Mouse (Mus musculus): ENCODE data around the gene Plekhn1. TPM values are rescaled to one million over a fixed set of nuclear protein-coding genes. Genes with fewer than 3 reads are reported as not detected.

The Plekhn1 gene
- polyA plus RNA-seq, 1 experiment from 2014 or later = 28.3 TPM

DNA sequence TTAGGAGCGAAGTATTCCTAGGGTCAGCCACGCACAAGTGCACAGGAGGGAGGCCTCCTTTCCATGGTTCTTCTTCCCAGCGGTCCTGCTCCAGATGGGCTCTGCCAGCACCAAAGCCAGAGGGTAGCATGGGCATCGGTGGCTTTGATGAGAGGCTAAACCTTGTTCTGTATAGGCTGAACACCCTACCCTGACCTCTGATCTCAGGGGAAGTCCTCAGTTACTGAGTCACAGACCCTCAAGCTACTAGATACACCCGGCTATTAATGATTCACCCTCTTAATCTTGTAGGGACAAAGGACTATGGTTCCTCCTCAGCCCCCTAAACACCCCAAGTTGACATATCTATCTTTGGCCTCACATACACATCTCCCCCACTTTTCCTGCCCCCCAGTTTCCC is 40.8 kb downstream of the Plekhn1 start:
- no peak overlapping the region for H3K4me3 ChIP-seq (replicated peaks)
- H3K4me2 ChIP-seq (replicated peaks) = peak overlapping the region; percentile 91
- H3K9ac ChIP-seq (replicated peaks) = peak overlapping the region; percentile 42

DNA sequence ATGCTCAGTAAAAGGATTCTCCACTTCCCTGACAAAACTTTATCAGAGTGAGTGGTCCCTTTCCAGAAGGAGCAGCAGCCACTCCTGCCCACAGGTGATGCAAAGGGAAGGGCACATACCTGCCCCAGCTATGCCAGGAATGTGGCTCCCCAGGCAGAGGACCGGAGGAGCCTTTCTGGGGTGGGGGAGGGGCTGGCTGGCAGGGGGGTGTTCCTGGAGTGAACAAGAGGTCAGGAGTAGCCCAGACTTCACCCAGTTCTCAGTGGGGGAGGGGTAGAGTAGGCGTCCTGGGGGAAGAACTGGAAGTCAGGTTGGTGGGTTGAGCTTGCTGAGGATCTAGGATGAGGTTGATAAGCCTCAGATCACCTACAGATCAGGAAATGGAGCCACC is 41.5 kb downstream of the Plekhn1 start:
- Histone ChIP-seq H3K9ac (replicated peaks) (0 out of 2 replicates have a peak overlapping the region, but pooled peaks have one; percentile 42), H3K27ac (no peak overlapping the region), H3K36me3 (peaks cover 42% of the 10 kb centered on the region), H3K4me1 (replicated peaks) (peaks cover 85% of the 10 kb centered on the region), H3K27me3 (no peaks in the 10 kb centered on the region), H3K4me2 (replicated peaks) (no peak overlapping the region), H3K4me3 (replicated peaks) (no peak overlapping the region), H3K9me3 (no peaks in the 10 kb centered on the region)
- no peak for ATAC-seq
- WGBS = 34% methylated on average over 2 of the region's 2 CpGs

More for the DNA sequence above, 40.8 kb downstream of the Plekhn1 start:
- H3K27ac ChIP-seq = no peak overlapping the region
- WGBS = 74% methylated on average over 5 of the region's 5 CpGs
- peaks cover 78% of the 10 kb centered on the region for H3K4me1 ChIP-seq (replicated peaks)
- peaks cover 42% of the 10 kb centered on the region for H3K36me3 ChIP-seq
- H3K9me3 ChIP-seq = no peaks in the 10 kb centered on the region
- H3K27me3 ChIP-seq = no peaks in the 10 kb centered on the region
- no peak for ATAC-seq

DNA sequence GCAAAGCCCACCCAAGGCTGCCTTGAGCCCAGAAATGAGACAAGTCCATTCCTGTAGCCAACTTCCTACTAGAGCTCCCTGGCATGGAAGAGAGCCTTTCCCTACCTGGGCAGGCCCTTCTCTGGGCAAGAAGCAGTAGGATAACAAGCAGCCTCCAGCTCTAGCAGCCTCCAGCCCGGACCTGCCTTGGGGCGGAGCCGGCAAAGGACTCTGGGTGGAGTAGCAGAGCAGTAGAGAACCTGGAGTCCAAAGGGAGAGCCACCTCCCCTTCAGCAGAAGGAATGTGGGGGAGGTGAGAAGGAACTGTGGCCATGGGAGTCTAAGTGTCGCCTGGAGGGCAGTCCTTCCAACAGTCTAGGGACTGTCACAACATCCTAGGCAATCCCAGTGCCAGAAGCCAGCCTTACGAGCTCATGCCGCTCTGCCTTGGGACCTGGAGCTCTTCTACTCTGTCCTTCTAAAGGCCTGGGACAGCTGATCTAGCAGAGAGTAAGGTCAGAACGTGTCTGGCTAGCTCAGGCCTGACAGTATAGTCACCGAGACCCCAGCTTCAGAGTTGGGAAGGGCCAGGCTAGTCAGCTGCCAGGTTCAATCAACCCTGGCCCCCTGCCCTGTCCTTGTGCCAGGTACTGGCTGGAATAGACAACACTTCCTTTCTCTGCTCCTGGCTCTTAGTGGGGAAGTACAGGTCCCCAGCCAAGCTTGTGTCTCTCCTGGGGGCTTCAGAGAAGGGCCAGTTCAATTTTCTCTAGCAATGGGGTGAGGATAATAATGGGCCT is 42.0 kb downstream of the Plekhn1 start:
- Histone ChIP-seq H3K4me3 (replicated peaks) (no peak overlapping the region), H3K36me3 (peaks cover 42% of the 10 kb centered on the region), H3K27ac (peak overlapping the region; percentile 35; the same call in 1 of the 2 replicates), H3K9me3 (no peaks in the 10 kb centered on the region), H3K4me2 (replicated peaks) (no peak overlapping the region), H3K4me1 (replicated peaks) (peaks cover 91% of the 10 kb centered on the region), H3K27me3 (no peaks in the 10 kb centered on the region), H3K9ac (replicated peaks) (peak overlapping the region; percentile 42; the same call in 1 of the 2 replicates)
- no peak for ATAC-seq
- WGBS = 70% methylated on average over 8 of the region's 8 CpGs

DNA sequence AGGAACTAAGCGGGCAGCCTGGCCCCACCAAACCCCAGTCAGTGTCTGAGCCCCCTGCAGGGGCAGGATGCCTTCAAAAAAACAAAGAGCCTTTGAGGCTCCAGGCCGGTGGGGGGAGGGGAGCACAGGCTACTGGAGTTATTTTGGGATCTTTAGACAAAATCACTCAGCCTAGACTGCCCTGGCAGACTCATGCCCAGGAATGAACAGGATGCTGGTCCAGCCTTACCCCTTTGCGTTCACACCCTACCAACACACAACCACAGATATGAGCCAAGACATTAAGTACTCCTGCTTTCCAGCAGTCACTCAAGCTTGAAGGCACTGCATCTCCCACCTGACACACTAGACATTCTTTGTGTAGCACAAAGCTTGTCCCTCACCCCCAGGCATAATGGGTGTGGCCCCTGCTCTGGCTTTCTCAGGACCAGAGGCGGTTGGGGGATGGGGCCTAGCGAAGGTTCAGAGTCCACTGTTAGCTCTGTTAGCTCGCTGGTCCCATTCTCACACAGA is 45.8 kb downstream of the Plekhn1 start:
- Histone ChIP-seq H3K9me3 (no peaks in the 10 kb centered on the region), H3K4me2 (replicated peaks) (peak overlapping the region; percentile 38), H3K27ac (peak overlapping the region; percentile 89), H3K9ac (replicated peaks) (peak overlapping the region; percentile 30), H3K4me1 (replicated peaks) (peaks cover 98% of the 10 kb centered on the region), H3K27me3 (no peaks in the 10 kb centered on the region), H3K4me3 (replicated peaks) (peak overlapping the region; percentile 12), H3K36me3 (peaks cover 36% of the 10 kb centered on the region)
- peak; percentile 47 for ATAC-seq
- 10% methylated on average over 6 of the region's 6 CpGs for WGBS

DNA sequence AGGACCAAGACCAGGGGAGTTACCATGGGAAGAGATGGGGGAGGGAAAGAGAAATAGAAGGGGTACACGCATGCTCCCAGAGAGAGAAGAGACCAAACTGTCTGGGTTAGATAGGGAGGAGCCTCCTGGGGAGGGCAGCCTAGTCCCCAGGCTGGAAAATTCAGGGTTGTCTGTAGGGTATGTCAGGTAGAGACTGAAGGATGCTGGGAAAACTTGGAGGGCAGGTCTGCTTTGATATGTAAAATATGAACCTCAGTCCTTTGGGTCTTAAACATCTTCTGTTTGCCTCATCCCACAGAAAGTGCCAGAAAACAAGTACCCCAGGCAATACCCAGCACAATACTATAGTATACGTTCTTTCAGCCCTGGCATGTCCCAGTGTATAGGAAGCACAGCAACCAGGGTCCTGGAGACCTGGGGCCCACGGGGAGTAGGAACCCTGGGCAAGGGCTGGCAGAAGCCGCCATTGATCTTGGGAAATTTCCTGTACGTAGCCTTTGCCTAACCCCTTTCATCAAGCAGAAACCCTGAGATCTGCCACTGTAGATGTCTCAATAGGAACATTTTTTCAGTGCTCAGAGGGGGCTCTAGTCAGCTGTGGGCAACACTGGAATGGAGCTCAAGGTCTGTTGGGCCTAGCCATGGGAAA is 46.4 kb downstream of the Plekhn1 start:
- Histone ChIP-seq H3K27me3 (no peaks in the 10 kb centered on the region), H3K9me3 (no peaks in the 10 kb centered on the region), H3K4me1 (replicated peaks) (peaks cover 98% of the 10 kb centered on the region), H3K27ac (peak overlapping the region; percentile 89), H3K4me3 (replicated peaks) (peak overlapping the region; percentile 12; the same call in 1 of the 2 replicates), H3K4me2 (replicated peaks) (peak overlapping the region; percentile 38), H3K36me3 (peaks cover 33% of the 10 kb centered on the region), H3K9ac (replicated peaks) (peak overlapping the region; percentile 30; the same call in 1 of the 2 replicates)
- 30% methylated on average over 5 of the region's 5 CpGs for WGBS
- ATAC-seq = peak; percentile 0; the same call in 1 of the 2 replicates

DNA sequence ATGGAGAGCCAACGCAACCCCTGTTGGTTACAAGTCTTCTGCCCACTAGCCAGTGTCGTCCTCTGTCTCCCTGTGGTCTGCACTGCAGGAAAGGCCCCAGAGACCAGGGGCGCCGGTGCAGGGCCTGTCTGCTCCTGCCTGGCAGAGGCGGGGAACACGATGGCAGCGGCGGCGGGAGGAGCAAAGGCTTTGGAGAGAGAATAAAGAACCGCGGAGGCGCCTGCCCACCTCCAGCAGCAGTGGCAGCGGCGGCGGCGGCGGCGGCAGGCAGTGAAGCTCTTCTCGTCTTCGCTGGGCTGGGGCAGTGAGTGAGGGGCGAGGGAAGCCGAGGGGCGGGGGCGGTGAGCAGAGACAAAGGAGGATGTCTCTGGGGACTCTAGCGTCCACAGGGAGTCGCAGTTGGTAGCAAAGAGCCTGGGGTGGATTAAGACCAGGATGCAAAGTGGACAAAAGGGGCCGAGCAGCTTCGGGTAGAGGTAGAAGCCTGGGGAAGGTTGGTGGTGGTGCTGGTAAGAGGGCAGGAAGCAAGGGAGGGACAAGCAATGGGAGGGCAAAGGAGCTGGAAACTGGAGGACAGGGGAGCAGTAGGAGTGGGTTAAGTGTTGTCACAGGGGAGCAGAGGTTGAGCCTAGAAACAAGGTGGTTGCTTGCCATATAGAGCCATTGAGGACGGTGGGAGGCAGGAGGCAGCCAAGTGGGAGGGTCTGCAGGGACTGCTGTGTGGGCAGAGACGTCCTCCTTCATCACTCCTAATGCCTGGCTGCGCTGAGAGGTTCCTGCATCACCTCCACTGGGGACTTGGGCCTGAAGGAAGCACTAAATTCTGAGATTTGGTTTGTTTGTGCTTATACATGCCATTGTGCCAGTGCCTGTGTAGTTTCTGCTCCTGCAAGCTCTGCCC is 48.5 kb downstream of the Plekhn1 start:
- peak overlapping the region; percentile 88 for H3K9ac ChIP-seq (replicated peaks)
- peak overlapping the region; percentile 96 for H3K27ac ChIP-seq
- WGBS = 3% methylated on average over 31 of the region's 31 CpGs
- H3K27me3 ChIP-seq = no peaks in the 10 kb centered on the region
- H3K4me2 ChIP-seq (replicated peaks) = peak overlapping the region; percentile 80
- H3K4me1 ChIP-seq (replicated peaks) = peaks cover 98% of the 10 kb centered on the region
- ATAC-seq = peak; percentile 65
- H3K36me3 ChIP-seq = peaks cover 29% of the 10 kb centered on the region
- peak overlapping the region; percentile 58 for H3K4me3 ChIP-seq (replicated peaks)
- H3K9me3 ChIP-seq = no peaks in the 10 kb centered on the region

DNA sequence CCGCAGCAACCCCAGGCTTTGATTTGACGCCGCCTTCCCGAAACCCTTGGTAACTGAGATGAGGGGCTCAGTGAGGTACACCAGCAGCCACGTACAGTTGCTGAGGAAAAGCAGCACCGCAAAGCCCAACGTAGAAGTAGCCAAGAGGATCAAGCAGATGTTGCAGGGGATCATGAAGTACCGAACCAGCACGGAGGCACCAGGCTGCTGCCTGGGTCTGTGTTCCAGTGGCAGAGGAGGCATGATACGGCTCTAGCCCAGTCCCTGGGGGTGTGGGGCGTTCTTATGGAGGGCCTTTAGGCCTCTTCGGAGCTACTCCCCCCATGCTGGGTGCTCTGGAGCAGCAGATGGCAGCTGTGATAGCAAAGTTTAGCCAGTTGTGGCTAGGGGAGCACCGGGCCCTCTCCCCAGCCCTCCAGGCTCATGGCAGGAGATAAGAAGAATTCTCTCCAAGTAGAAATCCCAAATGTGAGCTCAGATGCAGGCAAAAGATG is 49.2 kb downstream of the Plekhn1 start:
- WGBS = 36% methylated on average over 13 of the region's 13 CpGs
- peaks cover 27% of the 10 kb centered on the region for H3K36me3 ChIP-seq
- ATAC-seq = peak; percentile 25; the same call in 1 of the 2 replicates

DNA sequence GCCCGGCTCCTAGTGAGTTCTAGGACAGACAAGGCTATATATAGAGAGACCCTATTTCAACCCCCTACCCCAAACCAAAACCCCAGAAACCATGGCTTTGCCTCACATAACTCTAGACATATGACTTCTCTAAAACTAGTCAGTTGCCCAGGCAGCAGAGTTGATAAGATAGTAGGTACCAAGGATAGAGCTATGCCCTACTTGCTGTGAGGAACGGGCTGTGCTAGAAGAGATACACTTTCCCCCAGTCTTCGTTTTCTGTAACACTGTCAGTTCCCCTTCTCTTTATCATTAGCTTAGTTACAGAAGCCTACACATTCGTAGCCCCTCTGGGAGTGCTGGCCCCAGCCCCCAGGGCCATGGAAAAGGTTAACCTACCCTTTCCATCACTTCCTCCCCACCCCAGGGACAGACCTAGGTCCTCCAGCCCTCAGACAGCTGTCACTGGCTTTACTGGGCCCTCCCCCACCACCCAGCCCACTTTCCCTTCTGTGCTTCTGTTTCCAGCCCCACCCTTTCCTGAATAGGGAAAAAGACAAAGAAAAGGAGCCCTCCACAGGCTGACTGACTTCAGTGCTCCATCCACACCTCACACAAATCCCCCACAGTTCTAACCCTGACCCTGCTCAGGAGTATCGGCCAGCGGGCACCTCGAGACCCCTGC is 50.2 kb downstream of the Plekhn1 start:
- no peak; the same call in 1 of the 2 replicates for ATAC-seq
- H3K9ac ChIP-seq (replicated peaks) = peak overlapping the region; percentile 88
- H3K9me3 ChIP-seq = no peaks in the 10 kb centered on the region
- H3K27me3 ChIP-seq = no peaks in the 10 kb centered on the region
- peak overlapping the region; percentile 58 for H3K4me3 ChIP-seq (replicated peaks)
- WGBS = 70% methylated on average over 7 of the region's 7 CpGs
- peaks cover 32% of the 10 kb centered on the region for H3K36me3 ChIP-seq
- peak overlapping the region; percentile 96 for H3K27ac ChIP-seq
- H3K4me1 ChIP-seq (replicated peaks) = peaks cover 95% of the 10 kb centered on the region
- peak overlapping the region; percentile 80 for H3K4me2 ChIP-seq (replicated peaks)

More for the DNA sequence above, 49.2 kb downstream of the Plekhn1 start:
- Histone ChIP-seq H3K9ac (replicated peaks) (peak overlapping the region; percentile 88), H3K4me2 (replicated peaks) (peak overlapping the region; percentile 80), H3K9me3 (no peaks in the 10 kb centered on the region), H3K27ac (peak overlapping the region; percentile 96), H3K4me1 (replicated peaks) (peaks cover 98% of the 10 kb centered on the region), H3K27me3 (no peaks in the 10 kb centered on the region), H3K4me3 (replicated peaks) (peak overlapping the region; percentile 58)

DNA sequence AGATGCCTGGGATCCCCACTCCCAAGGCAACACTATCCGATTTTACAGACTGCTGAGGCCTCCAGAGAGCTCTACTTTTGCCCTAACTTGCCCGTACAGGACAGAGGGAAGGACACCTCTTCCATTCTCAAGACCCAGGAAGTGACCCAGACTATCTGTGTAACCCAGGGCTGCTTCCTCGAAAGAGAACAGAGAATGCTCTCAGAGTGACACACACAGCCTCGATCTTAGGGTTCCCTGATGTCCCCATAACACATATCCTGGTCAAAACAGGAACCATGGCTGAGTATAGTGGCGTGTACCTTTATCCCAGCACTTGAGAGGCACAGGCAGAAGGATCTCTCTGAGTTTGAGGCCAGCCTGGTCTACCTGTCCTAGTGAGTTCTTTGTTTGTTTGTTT is 50.9 kb downstream of the Plekhn1 start:
- peak overlapping the region; percentile 80 for H3K4me2 ChIP-seq (replicated peaks)
- H3K4me1 ChIP-seq (replicated peaks) = peaks cover 88% of the 10 kb centered on the region
- no peaks in the 10 kb centered on the region for H3K9me3 ChIP-seq
- WGBS = 83% methylated on average over 5 of the region's 5 CpGs
- no peaks in the 10 kb centered on the region for H3K27me3 ChIP-seq
- peak overlapping the region; percentile 88 for H3K9ac ChIP-seq (replicated peaks)
- no peak for ATAC-seq
- no peak overlapping the region for H3K27ac ChIP-seq
- peaks cover 38% of the 10 kb centered on the region for H3K36me3 ChIP-seq
- H3K4me3 ChIP-seq (replicated peaks) = peak overlapping the region; percentile 58

DNA sequence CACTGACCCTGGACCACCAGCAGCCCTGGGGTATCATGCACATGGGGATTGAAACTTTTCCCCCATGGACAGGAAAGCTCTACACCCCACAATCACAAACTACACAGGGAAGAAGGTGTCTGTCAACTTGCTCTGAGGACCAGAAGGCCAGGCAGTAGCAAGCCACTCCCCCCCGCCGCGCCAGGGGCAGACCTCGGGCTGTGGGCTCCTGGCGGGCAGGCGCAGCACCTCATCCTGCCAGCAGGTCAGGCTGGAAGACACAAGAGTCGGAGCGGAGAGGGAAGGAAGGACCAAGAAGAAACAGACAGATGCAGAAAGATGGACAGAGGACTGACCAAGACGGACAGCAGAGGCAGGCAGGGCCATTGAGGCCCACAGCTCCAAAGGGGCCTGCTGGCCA is 57.0 kb downstream of the Plekhn1 start:
- H3K4me1 ChIP-seq (replicated peaks) = peaks cover 30% of the 10 kb centered on the region
- no peak for ATAC-seq
- no peaks in the 10 kb centered on the region for H3K9me3 ChIP-seq
- no peaks in the 10 kb centered on the region for H3K27me3 ChIP-seq
- 91% methylated on average over 9 of the region's 9 CpGs for WGBS
- no peak overlapping the region for H3K9ac ChIP-seq (replicated peaks)
- H3K4me3 ChIP-seq (replicated peaks) = no peak overlapping the region
- no peak overlapping the region for H3K4me2 ChIP-seq (replicated peaks)
- H3K27ac ChIP-seq = no peak overlapping the region
- peaks cover 95% of the 10 kb centered on the region for H3K36me3 ChIP-seq

DNA sequence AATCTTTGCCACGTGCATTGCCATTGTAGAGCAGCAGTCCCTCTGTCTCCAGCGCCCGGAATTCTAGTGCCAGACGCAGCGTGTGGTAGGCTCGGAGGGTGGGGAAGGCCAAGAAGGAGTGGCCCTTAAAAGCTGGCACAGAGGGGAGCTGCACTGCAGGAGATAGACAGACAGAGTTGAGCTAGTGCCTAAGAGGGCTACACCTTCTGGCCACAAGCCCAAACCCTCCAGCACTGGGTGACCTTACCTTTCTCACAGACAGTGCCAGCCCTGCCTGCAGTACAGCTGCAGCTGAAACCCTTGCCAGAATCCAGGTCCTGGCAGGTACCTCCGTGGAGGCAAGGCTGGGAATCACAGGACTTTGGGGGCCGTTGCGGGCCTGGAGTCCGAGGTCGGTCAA is 62.8 kb downstream of the Plekhn1 start:
- 97% methylated on average over 11 of the region's 11 CpGs for WGBS
- no peaks in the 10 kb centered on the region for H3K9me3 ChIP-seq
- no peak overlapping the region for H3K4me2 ChIP-seq (replicated peaks)
- peaks cover 100% of the 10 kb centered on the region for H3K36me3 ChIP-seq
- no peak overlapping the region for H3K4me3 ChIP-seq (replicated peaks)
- no peak for ATAC-seq
- no peak overlapping the region for H3K27ac ChIP-seq
- H3K4me1 ChIP-seq (replicated peaks) = no peaks in the 10 kb centered on the region
- H3K27me3 ChIP-seq = no peaks in the 10 kb centered on the region
- no peak overlapping the region for H3K9ac ChIP-seq (replicated peaks)

Data from midbrain, embryonic 13.5 days (tissue).